Mouse (Mus musculus): Measurements from ENCODE around the gene Ppm1j.
"Not testable (repeated sequence)": the region's sequence is repeated elsewhere in the genome, so short reads cannot be mapped to it uniquely, and the experiment has no call there.

The Ppm1j gene

DNA sequence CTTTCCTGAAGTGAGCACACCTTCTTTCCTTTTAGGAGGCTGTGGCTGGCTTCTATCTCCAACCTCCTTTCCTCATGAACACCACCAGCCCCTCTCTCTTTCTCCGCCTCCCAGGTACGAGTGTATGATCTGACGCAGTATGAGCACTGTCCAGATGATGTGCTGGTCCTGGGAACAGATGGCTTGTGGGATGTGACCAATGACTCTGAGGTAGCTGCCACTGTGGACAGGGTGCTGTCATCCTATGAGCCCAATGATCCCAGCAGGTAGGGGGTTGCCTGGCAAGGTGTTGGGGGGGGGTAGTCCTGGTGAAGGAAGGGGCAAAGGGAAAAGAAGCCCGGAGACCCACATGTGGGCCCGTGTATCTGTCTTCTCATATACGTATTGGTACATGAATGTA, 4.4 kb downstream of the Ppm1j start:
- DNase-seq (ENCODE audit: low spot score) = no peak

DNA sequence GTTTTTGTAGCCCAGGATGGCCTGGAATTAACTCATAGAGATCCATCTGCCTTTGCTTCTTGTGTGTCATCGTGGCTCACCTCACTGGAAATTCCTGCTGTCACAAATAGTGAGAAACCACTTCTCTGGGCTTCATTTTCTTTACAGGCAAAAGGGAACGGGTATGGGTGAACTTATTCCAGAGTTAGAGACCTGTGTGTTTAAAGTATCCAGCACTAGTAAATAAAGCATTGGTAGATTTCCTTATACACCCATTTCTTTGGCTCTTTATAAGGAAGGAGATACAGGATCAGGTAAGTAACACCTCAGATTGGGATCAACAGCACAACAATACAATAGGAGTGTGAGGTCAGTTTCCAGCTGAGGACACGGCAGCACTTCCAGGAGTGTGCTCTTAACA, 7.2 kb downstream of the Ppm1j start, which contains the start of gene Rhoc:
Gene Rhoc, plus strand, starts transcription at position 301 of the 400 bp plus-strand sequence.
- DNase-seq (ENCODE audit: low spot score) = no peak

DNA sequence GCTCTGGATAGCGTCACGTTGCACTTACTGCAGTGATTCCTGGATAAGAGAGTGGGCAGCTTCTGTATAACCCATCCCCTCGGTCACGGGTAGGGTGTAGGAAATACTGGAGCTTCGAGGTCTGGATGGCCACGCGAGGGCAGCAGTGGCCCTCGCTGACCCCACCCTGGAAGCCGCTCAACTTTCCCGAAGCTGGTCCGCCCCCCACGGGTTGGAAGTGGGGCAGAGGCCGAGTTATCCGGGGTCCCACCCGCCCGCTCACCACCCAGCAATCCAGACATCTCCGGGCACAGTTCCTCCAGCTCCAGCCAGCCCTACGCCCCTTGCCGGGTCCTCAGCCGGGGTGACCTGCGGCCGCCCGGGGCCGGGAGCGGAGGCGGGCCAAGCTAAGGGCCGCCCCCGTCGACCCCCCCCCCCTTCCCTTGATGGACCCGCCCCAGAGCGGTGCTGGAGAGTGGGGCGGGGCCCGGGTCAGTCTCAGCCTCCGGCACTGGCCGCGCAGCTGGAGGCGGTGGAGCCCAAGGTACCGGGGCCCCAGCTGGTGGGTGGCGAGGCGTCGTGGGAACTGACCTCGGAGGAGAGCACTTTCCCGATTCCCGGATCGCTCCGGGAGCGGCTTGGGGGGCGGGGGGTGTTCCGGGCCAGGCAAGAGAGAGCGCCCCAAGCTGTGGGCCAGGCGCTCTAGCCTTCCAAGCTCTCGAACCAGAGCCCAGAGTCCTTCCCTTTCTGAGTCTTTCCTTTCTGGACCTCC, 7.9 kb downstream of the Ppm1j start:
- DNase-seq (ENCODE audit: low spot score) = no peak

DNA sequence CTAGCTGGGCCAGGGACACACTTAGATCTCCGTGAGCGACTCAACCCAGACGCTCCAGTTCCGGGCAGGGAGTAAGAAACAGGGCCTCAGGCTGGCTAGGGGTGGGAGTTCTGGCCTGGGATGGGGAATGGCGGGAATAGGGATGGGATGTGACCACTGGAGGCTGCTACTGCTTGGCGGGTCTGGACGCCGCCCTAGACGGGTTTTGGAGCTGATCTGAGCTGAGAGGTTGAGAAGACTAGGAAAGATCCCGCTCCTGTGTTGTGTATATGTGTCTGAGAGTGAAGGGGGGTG, 8.4 kb downstream of the Ppm1j start:
- DNase-seq (ENCODE audit: low spot score) = no peak

DNA sequence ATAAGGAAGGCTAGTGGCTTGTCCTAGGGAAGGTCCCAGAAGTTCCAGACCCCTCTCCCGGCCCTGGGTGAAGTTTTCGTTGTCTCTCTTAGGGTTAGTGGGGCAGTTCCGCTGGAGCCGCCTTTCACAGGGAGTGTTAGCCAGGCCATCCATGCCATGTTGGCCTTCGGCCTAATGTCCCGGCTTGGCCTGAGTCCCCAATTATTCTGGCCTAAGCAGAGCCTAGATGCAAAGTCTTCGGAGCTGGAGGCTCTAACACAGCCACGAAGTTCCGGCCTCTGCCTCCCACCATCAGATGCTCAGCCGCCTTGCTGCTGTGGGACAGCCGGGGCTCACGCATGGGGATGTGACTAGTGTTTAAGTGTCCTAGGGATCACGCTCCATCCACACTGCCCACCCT, 9.0 kb downstream of the Ppm1j start:
- no peak for DNase-seq (ENCODE audit: low spot score)

DNA sequence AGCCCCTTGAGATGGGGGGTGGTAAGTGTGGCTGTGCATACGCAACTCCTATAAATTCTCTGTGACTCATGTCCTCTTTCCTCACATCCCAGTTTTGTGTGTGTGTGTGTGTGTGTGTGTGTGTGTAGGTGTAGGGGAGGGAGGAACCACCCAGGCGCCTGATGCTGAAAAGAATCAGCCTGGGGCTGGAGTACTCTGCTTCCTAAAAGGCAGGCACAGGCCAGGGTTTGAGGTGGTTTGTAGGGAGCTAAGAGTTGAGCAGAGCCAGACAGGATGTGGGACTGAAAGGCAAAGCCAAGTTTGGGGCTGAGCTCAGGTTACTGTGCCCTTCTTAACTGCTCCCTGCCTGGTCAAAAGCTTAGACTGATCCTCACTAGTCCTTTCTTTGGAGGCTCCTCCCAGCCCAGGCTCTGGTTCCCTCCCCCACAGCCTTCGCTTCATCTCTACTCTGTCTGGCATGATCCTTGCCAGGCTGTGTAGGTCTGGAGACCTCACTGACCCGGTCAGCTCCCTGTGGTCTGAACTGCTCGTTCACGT, 9.6 kb downstream of the Ppm1j start:
- DNase-seq (ENCODE audit: low spot score) = no peak

DNA sequence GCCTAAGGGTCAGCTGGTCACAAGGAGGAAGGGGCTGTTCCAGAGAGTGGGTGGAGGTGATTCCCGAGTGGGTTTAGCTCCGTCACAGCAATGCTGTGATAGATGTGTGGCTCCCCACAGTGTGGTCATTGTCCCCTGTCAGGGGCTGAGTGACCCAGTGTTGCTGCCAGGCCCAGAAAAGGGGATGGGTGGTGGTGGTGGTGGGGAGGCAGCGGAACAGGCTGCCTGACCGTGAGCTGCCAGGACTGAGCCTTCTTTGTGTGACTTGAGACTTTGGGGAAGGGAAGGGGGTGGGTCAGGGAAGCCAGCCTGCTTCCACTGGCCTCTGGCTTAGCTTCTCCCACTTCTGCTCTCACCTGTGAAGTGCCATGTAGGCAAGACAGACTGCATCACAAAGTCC, 10.2 kb downstream of the Ppm1j start:
- DNase-seq (ENCODE audit: low spot score) = no peak

DNA sequence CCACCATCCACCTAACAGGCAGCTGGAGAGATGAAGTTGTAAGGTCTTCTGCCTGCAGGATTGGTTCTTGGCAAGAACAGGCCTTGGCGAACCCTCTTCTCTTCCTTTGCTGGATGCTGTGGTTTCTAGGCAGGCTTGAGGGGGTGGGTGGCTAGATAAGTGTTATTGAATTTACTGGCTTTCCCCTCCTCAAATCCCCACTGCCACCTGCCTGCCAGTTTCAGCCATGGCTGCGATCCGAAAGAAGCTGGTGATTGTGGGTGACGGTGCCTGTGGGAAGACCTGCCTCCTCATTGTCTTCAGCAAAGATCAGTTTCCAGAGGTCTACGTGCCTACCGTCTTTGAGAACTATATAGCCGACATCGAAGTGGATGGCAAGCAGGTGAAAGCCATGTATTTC, 10.8 kb downstream of the Ppm1j start:
- no peak for DNase-seq (ENCODE audit: low spot score)

DNA sequence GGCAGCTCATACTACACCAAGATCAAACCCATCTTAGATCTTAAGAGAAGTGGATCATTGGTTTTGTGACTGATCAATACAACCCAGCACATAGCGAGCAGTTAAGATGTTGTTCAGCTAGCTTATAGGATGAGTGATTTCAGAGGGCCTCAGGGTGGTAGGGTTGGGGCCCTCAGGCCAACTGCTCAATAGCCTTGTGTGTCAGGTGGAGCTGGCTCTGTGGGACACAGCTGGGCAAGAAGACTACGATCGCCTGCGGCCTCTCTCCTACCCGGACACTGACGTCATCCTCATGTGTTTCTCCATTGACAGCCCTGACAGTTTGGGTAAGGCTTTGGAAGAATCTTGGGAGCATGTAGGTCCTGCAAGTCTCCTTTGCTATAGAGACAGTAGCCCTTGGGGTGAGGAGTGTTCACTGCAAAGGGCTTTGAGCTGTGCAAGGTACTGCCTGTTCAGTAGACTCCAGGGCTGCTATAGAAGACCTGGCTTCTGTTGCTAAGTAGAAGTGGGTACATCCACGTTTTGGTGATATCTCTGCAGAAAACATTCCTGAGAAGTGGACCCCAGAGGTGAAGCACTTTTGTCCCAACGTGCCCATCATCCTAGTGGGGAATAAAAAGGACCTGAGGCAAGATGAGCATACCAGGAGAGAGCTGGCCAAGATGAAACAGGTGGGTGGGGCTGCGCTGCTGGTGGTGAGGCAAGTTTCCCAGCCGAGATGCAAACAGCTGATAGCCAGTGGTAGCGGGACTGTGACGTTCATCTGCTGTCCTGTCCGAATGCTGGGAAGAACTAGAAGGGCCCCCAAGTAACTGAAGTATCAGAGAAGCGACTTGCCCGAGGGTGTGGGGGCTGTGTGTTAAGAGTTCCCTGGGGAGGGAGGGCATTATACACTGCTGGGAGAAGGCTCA, 11.8 kb downstream of the Ppm1j start:
- DNase-seq (ENCODE audit: low spot score) = no peak

DNA sequence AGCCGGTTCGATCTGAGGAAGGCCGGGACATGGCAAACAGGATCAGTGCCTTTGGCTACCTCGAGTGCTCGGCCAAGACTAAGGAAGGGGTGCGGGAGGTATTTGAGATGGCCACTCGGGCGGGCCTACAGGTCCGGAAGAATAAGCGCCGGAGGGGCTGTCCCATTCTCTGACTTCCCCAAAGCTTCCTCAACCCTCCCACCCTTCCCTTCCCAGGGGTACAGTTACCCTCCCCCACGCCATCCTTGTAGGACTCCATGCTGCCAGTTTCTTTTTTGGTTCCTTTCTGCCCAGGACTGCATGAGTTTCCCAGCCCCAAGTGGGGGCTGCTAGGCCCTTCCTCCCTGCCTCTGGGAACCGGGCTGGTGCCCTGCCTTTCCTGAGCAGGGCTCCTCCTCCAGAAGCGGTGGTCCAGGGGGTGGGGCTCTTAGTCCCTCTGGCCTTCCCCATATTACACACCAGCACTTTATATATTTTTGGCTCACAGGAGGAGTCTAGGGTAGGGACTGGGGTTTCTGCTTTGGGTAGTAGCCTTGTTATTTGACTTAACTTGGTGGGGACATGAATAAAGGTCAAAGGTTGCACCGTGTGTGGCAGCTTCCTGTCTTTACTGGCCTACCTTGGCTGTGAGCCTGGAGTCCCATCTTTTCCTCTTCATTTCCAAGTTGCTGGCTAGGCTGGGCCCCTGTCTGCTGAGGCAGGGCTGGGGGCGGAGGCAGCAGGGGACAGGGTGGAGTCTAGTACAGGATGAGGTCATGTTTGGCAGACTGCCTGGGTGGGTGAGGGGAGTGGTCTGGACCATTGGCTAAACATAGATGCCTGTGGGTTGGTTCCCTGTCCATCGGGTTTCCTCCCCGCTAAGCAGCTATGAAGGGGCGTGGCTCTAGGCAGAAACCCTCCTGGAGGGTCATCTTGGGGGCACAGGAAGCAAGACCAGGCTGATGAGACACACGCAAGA, 13.3 kb downstream of the Ppm1j start:
- DNase-seq (ENCODE audit: low spot score) = peak; percentile 71

DNA sequence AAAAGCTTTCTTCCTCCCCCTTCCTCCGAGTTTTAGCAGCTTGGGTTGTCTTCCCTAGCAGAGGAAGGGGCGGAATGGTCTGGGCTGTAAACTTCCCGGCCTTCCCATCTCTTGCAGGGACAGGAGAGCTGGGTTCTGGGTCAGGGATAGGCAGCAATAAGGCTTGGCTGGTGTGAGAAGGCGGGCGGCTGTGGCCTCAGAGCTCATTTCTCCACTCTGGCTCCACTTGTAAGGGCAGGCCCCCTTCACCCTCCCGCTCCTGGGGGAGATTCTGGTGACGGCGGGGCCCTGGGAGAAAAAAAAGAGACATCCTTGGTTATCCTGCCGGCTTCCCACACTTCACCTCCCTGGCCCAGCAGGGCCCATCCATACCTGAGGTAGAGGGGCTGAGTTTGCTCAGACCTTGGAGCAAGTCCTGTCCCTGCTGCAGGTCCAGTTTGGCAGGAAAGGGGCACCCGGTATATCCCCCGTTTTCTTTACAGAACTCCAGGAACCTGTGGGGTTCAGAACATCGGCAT, 14.2 kb downstream of the Ppm1j start:
- no peak for DNase-seq (ENCODE audit: low spot score)

DNA sequence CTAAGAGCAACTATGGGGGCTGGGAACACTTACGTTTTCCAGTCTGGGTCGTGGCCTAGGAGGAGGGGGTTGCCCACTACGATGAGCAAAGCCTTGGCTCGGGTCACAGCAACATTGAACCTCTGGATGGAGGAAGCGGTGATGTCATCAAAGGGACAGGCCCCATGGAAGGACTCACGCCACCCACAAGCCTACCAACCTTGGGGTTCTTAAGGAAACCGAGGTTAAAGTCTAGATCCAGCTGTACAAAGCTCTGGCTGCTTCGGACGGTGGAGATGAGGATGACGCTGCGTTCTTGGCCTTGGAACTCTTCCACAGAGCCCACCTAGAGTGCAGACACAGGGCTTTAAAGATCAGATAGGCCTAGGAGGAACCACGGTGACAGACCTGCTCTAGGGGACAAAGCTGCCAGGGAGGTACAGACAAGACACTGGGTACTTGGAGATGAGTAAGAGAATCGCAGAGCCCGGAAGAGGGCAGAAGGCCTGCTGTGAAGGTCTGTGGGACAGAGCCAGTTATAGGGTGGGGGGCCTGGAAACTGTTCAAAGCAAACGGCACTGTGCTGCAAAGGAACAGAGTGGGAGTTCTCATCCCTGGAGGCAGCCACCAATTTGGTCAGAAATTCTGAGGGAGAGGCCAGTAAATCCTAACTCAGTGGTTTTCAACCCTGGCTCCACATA, 14.9 kb downstream of the Ppm1j start:
- no peak for DNase-seq (ENCODE audit: low spot score)

DNA sequence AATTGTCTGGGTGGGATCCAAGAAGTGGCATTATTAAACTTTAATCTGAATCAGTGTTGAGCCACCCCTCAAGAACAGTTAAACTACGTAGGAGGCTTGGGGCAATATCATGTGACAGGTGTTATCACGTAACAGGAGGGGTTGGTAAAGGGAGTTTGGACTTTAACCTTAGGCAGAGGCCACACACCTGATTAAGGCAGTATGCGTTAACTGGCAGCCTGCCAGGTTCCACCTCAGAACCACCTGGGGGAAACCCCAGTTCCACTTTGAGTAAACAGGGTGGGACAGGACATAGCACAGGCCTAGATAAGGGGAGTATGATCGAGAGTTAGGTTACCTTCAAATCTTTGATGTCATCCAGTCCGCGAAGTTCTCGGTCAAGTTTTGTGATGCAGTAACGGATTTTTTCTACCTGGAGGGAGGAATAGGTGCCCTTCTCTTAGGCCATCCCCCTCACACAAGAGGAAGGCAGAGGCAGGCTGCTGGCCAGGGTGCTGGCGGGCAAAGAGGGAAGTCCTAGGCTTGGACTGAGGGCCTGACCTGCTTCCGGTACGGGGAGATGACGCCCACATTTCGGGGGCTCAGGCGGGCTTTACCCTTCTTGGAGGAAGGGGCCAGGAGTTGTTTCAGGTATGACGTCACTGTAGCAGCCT, 15.7 kb downstream of the Ppm1j start:
- DNase-seq (ENCODE audit: low spot score) = no peak

DNA sequence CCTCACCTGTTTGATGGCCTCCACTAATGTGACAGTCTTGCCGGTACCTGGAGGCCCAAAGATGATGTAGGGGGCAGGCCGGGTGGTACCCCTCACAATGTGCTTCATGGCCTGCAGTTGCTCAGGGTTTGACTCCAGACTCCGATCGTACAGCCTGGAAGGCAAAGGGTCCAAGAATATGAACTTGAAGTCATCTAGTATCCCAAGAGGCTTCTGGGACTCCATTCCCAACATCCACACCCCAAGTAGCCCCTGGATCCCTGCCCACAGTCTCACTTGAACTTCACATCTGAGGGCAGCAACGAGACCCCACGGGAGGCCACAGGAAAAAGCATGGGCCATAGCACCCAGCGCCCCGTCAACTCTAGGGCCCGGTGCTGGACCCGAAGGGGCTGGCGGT, 19.8 kb downstream of the Ppm1j start:
- no peak for DNase-seq (ENCODE audit: low spot score)

DNA sequence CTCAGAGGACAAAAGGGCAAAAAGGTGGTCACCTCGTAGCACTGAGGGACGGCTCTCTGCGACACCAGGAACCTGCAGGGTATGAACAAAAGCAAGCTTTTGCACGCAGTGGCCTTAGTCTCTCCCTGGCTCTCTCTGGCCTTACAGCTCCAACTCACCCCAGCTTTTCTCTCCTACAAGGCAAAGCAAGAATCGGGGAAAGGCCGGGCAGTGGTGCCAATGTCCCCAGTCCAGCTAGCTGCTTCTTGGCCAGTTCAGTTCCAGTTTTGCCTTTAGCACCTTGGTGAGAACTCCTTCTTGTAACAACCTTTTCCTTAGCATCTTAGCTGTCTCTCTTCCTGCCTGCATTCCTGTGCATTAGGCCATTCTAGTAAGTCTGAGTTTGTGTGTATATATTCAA, 20.6 kb downstream of the Ppm1j start:
- no peak for DNase-seq (ENCODE audit: low spot score)

DNA sequence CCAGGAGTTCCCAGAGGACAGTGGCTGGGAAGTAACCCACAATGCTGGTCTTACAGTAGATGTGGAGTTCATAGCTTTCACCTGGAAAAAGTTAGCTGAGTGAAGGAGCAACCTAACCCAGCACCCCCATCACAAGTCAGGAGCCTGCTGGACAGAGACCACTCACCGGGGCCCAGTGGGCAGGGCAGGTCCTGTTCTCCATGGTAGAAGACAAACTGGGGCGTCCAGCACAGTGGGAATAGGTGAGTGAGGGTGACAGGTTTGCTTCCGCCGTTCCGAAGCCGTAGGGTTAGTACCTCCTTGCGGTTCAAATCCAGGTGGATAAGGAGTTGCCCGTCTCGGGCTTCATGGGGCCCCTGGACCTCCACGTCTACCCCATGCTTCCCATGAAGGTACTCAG, 23.5 kb downstream of the Ppm1j start:
- no peak for DNase-seq (ENCODE audit: low spot score)

DNA sequence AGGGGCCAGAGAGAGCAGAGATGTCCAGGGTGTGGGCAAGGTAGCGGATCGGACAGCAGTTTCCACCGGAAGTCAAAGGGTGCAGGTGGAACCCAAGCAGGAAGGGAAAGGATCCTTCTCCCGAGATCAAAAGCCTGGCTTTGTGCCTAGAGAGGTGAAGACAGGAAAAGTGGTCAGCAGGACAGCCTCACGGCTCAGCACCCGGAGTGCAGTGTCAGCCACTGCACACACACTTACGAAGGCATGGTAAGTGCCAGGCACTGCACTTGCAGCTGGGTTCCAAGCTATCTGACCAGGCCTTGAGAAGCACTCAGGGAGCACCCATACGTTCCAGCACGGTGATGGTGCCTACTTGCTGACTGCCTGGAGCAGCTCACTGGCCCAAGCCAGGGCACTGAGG, 24.7 kb downstream of the Ppm1j start:
- no peak for DNase-seq (ENCODE audit: low spot score)

DNA sequence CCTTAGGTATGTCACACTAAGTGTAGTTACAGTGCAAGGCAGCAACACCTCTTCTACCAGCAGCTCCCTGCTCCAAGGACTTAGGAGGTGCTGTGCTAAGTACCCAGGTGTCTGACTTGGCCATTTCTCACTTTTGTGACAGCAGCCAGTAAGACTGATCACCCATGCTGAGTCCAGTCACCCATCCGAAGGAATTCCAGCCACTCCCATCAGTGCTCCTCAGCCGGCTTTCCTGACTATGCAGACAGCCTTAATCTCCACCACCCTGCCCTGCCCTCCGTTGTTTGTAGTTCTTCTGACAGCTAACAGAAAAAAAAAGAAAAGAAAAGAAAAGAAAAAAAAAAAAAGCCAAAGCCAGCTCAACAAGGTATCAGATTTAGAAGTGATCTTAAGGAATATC, 30.9 kb downstream of the Ppm1j start:
- DNase-seq (ENCODE audit: low spot score) = no peak

DNA sequence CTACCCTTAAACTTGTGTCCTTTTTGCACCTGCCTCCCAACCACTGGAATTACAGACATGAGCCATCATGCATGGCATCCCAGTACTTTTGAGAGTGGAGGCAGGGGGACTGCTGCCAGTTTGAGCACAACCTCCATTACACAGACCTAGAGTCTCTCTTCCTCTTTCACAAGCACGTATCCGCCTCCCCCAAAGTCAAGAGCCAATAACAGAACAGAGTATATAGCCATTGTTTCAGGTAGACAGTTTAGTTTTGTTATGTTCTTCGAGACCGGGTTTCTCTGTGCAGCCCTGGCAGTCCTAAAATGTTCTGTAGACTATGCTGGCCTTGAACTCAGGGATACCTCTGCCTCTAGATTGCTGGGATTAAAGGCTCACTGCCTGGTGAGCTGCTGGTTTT, 31.4 kb downstream of the Ppm1j start:
- DNase-seq (ENCODE audit: low spot score) = no peak

DNA sequence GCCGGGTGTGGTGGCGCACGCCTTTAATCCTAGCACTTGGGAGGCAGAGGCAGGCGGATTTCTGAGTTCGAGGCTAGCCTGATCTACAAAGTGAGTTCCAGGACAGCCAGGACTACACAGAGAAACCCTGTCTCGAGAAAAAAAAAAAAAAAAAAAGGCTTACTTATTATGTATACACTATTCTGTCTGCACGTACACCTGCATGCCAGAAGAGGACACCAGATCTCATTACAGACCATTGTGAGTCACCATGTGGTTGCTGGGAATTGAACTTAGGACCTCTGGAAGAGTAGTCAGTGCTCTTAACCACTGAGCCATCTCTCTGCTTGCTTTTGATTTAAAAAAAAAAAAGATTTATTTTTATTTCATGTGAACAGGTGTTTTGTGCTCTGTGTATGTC, 32.4 kb downstream of the Ppm1j start:
- DNase-seq (ENCODE audit: low spot score) = not testable (repeated sequence)

DNA sequence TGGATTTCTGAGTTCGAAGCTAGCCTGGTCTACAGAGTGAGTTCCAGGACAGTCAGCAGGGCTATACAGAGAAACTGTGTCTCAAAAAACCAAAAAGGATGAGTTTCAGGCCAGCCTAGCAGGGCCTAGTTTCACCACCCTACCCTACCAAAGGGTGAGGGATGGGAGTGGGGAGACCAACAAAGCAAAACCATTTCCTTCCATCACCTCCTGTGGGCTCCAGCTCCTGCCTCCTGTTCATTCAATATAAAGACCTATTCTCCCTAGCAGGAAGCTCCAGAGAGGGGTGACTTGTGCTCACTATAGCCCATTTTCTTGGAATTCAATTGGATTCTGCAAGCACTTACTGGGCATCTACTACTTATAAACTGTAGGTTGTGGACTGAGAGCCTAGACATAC, 33.9 kb downstream of the Ppm1j start:
- DNase-seq (ENCODE audit: low spot score) = no peak
